Mouse (Mus musculus): ENCODE data around the gene Barhl2.

DNA sequence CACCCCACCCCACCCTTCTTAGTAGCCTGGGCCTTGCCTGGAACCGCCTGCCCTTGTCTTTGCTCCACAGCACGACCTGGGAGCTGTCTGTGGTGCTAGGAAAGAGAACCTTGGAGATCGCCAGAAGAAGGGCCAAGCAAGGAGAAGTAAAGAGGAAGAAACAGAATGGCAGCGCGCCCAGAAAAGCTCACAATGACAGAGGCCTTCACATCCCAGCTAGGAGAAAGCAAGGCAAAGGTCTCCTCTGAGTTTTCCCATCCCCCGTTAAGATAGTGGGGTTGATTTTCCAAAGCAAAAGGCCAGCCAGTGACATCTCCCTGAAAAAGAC lies 9.2 kb downstream of the Barhl2 start:
- TF ChIP-seq CTCF (IDR thresholded peaks at IDR 0.05; ENCODE audit: borderline replicate concordance, insufficient read depth, low read length) = no peak
- TF ChIP-seq POLR2A (IDR thresholded peaks at IDR 0.05; ENCODE audit: low read depth, low read length) = no peak
